Mouse (Mus musculus) T-helper 1 cell (primary cell): ENCODE measurements around the gene Cnnm2.

Source experiments
- in situ Hi-C: fragments of 300-600 bp; cut with MboI, MseI; formaldehyde crosslinking; loops from one replicate; pipeline ENCODE4 v1.15.1; 2025; ENCODE audit warnings: high pct_unique_total_duplicates

The Cnnm2 gene

GRCm38 (mm10) chr19:46878346-46878745 is 117.0 kb downstream of the Cnnm2 start:
- in situ Hi-C loops, result loop anchor here (5.0 kb wide), 1 partner anchor 109 kb away; no protein-coding TSS in a partner anchor

- in situ Hi-C loops, result loop anchor here (5.0 kb wide), 1 partner anchor 107 kb away; no protein-coding TSS in a partner anchor
Measured at GRCm38 (mm10) chr19:46879876-46880275, 118.5 kb downstream of the Cnnm2 start.

GRCm38 (mm10) chr19:46885365-46885764 is 124.0 kb downstream of the Cnnm2 start:
- in situ Hi-C loops, result no loop called here

- in situ Hi-C loops, result no loop called here
Measured at GRCm38 (mm10) chr19:46886826-46887225, 125.4 kb downstream of the Cnnm2 start.

- in situ Hi-C loops, result no loop called here
Measured at GRCm38 (mm10) chr19:46887811-46888527, 126.6 kb downstream of the Cnnm2 start.

- in situ Hi-C loops, result no loop called here
Measured at GRCm38 (mm10) chr19:46889666-46890065, 128.3 kb downstream of the Cnnm2 start.

GRCm38 (mm10) chr19:46890657-46891056 is 129.3 kb downstream of the Cnnm2 start:
- in situ Hi-C loops, result no loop called here

GRCm38 (mm10) chr19:46892856-46893255 is 131.5 kb downstream of the Cnnm2 start:
- in situ Hi-C loops, result no loop called here

GRCm38 (mm10) chr19:46893484-46893883 is 132.1 kb downstream of the Cnnm2 start:
- in situ Hi-C loops, result no loop called here

GRCm38 (mm10) chr19:46897135-46897534 is 135.7 kb downstream of the Cnnm2 start:
- in situ Hi-C loops, result no loop called here

GRCm38 (mm10) chr19:46898222-46898621 is 136.8 kb downstream of the Cnnm2 start:
- in situ Hi-C loops, result no loop called here

GRCm38 (mm10) chr19:46899306-46899705 is 137.9 kb downstream of the Cnnm2 start:
- in situ Hi-C loops, result no loop called here

GRCm38 (mm10) chr19:46899871-46900270 is 138.5 kb downstream of the Cnnm2 start:
- in situ Hi-C loops, result no loop called here

- in situ Hi-C loops, result no loop called here
Measured at GRCm38 (mm10) chr19:46900786-46901185, 139.4 kb downstream of the Cnnm2 start.

GRCm38 (mm10) chr19:46901323-46901722 is 139.9 kb downstream of the Cnnm2 start:
- in situ Hi-C loops, result no loop called here

GRCm38 (mm10) chr19:46903379-46903778 is 142.0 kb downstream of the Cnnm2 start:
- in situ Hi-C loops, result no loop called here

GRCm38 (mm10) chr19:46904907-46905306 is 143.5 kb downstream of the Cnnm2 start:
- in situ Hi-C loops, result no loop called here

GRCm38 (mm10) chr19:46905383-46905782 is 144.0 kb downstream of the Cnnm2 start:
- in situ Hi-C loops, result no loop called here

GRCm38 (mm10) chr19:46905971-46906370 is 144.6 kb downstream of the Cnnm2 start:
- in situ Hi-C loops, result no loop called here

GRCm38 (mm10) chr19:46908207-46908606 is 146.8 kb downstream of the Cnnm2 start:
- in situ Hi-C loops, result no loop called here

GRCm38 (mm10) chr19:46908977-46909376 is 147.6 kb downstream of the Cnnm2 start:
- in situ Hi-C loops, result no loop called here

- in situ Hi-C loops, result no loop called here
Measured at GRCm38 (mm10) chr19:46911492-46911891, 150.1 kb downstream of the Cnnm2 start.

- in situ Hi-C loops, result no loop called here
Measured at GRCm38 (mm10) chr19:46913626-46914025, 152.2 kb downstream of the Cnnm2 start.
